Mouse (Mus musculus): ENCODE measurements around the gene Sycn. TPM values are rescaled to one million over a fixed set of nuclear protein-coding genes. Genes with fewer than 3 reads are reported as not detected.

The Sycn gene
- polyA plus RNA-seq (2014; fragmentation: Illumina TruSeq; extraction: RNeasy Lipid Tissue Mini Kit (QIAGEN cat#74804); ENCODE audit: low read depth, low replicate concordance), result not detected

DNA sequence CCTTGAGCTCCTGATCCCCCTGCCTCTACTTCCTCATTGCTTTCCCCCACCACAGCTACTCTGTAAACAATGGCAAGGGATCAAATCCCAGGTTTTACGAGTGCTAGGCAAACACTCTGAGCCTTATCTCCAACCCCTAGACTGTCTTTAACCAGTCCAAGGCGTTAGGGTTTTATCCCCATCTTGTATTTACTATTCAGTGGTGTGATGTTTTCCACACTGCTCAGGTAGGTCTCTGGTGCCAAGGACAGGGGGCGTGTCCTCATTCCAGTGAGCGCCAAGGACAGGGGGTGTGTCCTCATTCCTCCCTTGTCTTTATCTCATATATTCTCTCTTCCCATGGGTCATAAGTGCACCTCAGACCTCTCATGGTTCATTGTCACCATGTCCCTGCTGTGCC lies at the start of gene Sycn:
Sycn (plus strand) TSS at position 360 of the 400 bp plus-strand sequence.

DNA sequence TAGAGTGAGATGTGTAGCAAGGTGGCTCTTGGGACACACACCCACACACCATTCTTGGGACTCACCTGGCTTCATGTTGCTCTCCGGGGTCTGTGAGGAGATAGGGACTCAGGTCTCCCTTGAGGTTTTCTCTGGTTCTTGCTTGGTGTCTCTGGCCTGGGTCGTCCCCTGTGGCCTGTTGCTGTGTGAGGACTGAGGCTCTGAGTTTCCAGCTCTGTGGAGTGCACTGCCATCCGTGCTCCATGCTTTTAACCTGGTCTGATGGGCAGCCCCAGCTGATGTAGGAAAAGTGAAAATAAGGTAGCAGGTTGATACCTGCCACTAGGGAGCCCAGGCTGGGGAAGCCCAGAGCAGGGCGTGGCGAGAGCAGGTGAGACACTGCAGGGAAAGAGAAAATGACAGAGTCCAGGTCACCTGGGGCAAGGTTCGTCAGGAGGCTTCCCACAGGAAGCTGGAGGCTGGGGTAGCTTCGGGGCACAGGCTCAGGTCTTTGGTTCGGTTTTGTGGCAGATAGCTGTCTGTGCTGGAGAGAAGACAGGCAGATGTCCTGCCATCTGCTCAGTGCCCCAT lies 30.2 kb upstream of the Sycn start, which contains the start of gene Ifnl2:
Ifnl2 (minus strand) TSS at position 51 of the 570 bp plus-strand sequence.

DNA sequence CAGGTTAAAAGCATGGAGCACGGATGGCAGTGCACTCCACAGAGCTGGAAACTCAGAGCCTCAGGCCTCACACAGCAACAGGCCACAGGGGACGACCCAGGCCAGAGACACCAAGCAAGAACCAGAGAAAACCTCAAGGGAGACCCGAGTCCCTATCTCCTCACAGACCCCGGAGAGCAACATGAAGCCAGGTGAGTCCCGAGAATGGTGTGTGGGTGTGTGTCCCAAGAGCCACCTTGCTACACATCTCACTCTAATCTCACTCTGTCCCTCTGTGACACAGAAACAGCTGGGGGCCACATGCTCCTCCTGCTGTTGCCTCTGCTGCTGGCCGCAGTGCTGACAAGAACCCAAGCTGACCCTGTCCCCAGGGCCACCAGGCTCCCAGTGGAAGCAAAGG lies 18.1 kb upstream of the Sycn start, which contains the start of gene Ifnl3:
Ifnl3 (plus strand) TSS at position 301 of the 400 bp plus-strand sequence.

DNA sequence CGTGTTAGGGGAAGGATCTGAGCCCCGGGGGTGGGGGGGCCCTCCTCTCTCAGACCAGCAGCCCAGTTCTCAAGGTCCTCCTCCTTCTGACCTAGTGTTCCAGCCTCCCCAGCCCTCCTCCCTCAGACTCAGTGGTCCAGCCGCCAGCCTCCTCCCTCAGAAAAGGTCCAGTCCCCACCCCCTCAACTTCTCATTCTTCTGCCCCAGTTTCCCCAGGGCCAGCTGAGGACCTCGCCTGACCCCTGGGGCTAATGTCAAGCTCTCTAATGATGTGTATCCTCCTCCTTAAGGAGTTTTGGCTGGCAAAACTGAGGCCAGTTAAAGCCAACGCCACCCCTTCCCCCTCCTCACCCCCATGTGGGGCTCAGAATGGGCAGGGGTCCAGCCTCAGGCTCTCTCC lies 6.5 kb downstream of the Sycn start, which contains the start of gene Nccrp1:
Nccrp1 (minus strand) TSS at position 101 of the 400 bp plus-strand sequence.

Other genes with a start within 250 kb of the Sycn start
- 80.2 TPM for gene Selenov, start 249.7 kb upstream of the Sycn start, polyA plus RNA-seq (2014; fragmentation: Illumina TruSeq; extraction: RNeasy Lipid Tissue Mini Kit (QIAGEN cat#74804); ENCODE audit: low read depth, low replicate concordance)
- 22.7 TPM for gene Dll3, start 238.6 kb upstream of the Sycn start, polyA plus RNA-seq (2014; fragmentation: Illumina TruSeq; extraction: RNeasy Lipid Tissue Mini Kit (QIAGEN cat#74804); ENCODE audit: low read depth, low replicate concordance)
- 3.6 TPM for gene Timm50, start 228.8 kb upstream of the Sycn start, polyA plus RNA-seq (2014; fragmentation: Illumina TruSeq; extraction: RNeasy Lipid Tissue Mini Kit (QIAGEN cat#74804); ENCODE audit: low read depth, low replicate concordance)
- gene Supt5, start 202.1 kb upstream of the Sycn start, polyA plus RNA-seq (2014; fragmentation: Illumina TruSeq; extraction: RNeasy Lipid Tissue Mini Kit (QIAGEN cat#74804); ENCODE audit: low read depth, low replicate concordance), result 65.4 TPM
- gene Rps16, start 190.2 kb upstream of the Sycn start, polyA plus RNA-seq (2014; fragmentation: Illumina TruSeq; extraction: RNeasy Lipid Tissue Mini Kit (QIAGEN cat#74804); ENCODE audit: low read depth, low replicate concordance), result 59.3 TPM
- gene Plekhg2, start 168.3 kb upstream of the Sycn start, polyA plus RNA-seq (2014; fragmentation: Illumina TruSeq; extraction: RNeasy Lipid Tissue Mini Kit (QIAGEN cat#74804); ENCODE audit: low read depth, low replicate concordance), result 3.4 TPM
- 2.6 TPM for gene Zfp36, start 160.6 kb upstream of the Sycn start, polyA plus RNA-seq (2014; fragmentation: Illumina TruSeq; extraction: RNeasy Lipid Tissue Mini Kit (QIAGEN cat#74804); ENCODE audit: low read depth, low replicate concordance)
- gene Med29, start 148.2 kb upstream of the Sycn start, polyA plus RNA-seq (2014; fragmentation: Illumina TruSeq; extraction: RNeasy Lipid Tissue Mini Kit (QIAGEN cat#74804); ENCODE audit: low read depth, low replicate concordance), result 3.9 TPM
- 70.3 TPM for gene Paf1, start 147.9 kb upstream of the Sycn start, polyA plus RNA-seq (2014; fragmentation: Illumina TruSeq; extraction: RNeasy Lipid Tissue Mini Kit (QIAGEN cat#74804); ENCODE audit: low read depth, low replicate concordance)
- 5.2 TPM for gene Gmfg, start 103.4 kb upstream of the Sycn start, polyA plus RNA-seq (2014; fragmentation: Illumina TruSeq; extraction: RNeasy Lipid Tissue Mini Kit (QIAGEN cat#74804); ENCODE audit: low read depth, low replicate concordance)
- gene Lrfn1, start 88.9 kb upstream of the Sycn start, polyA plus RNA-seq (2014; fragmentation: Illumina TruSeq; extraction: RNeasy Lipid Tissue Mini Kit (QIAGEN cat#74804); ENCODE audit: low read depth, low replicate concordance), result not detected
- not detected for gene Ifnl2, start 30.4 kb upstream of the Sycn start, polyA plus RNA-seq (2014; fragmentation: Illumina TruSeq; extraction: RNeasy Lipid Tissue Mini Kit (QIAGEN cat#74804); ENCODE audit: low read depth, low replicate concordance)
- not detected for gene Ifnl3, start 18.0 kb upstream of the Sycn start, polyA plus RNA-seq (2014; fragmentation: Illumina TruSeq; extraction: RNeasy Lipid Tissue Mini Kit (QIAGEN cat#74804); ENCODE audit: low read depth, low replicate concordance)
- not detected for gene Nccrp1, start 6.4 kb downstream of the Sycn start, polyA plus RNA-seq (2014; fragmentation: Illumina TruSeq; extraction: RNeasy Lipid Tissue Mini Kit (QIAGEN cat#74804); ENCODE audit: low read depth, low replicate concordance)
- gene Samd4b, start 57.3 kb downstream of the Sycn start, polyA plus RNA-seq (2014; fragmentation: Illumina TruSeq; extraction: RNeasy Lipid Tissue Mini Kit (QIAGEN cat#74804); ENCODE audit: low read depth, low replicate concordance), result 18.7 TPM
- 1.6 TPM for gene Pak4, start 57.3 kb downstream of the Sycn start, polyA plus RNA-seq (2014; fragmentation: Illumina TruSeq; extraction: RNeasy Lipid Tissue Mini Kit (QIAGEN cat#74804); ENCODE audit: low read depth, low replicate concordance)
- 0.17 TPM for gene Acp7, start 90.4 kb downstream of the Sycn start, polyA plus RNA-seq (2014; fragmentation: Illumina TruSeq; extraction: RNeasy Lipid Tissue Mini Kit (QIAGEN cat#74804); ENCODE audit: low read depth, low replicate concordance)
- gene Fbxo27, start 152.0 kb downstream of the Sycn start, polyA plus RNA-seq (2014; fragmentation: Illumina TruSeq; extraction: RNeasy Lipid Tissue Mini Kit (QIAGEN cat#74804); ENCODE audit: low read depth, low replicate concordance), result 2.9 TPM
- 3.1 TPM for gene Fbxo17, start 175.9 kb downstream of the Sycn start, polyA plus RNA-seq (2014; fragmentation: Illumina TruSeq; extraction: RNeasy Lipid Tissue Mini Kit (QIAGEN cat#74804); ENCODE audit: low read depth, low replicate concordance)
- 15.1 TPM for gene Mrps12, start 200.9 kb downstream of the Sycn start, polyA plus RNA-seq (2014; fragmentation: Illumina TruSeq; extraction: RNeasy Lipid Tissue Mini Kit (QIAGEN cat#74804); ENCODE audit: low read depth, low replicate concordance)
- gene Sars2, start 201.1 kb downstream of the Sycn start, polyA plus RNA-seq (2014; fragmentation: Illumina TruSeq; extraction: RNeasy Lipid Tissue Mini Kit (QIAGEN cat#74804); ENCODE audit: low read depth, low replicate concordance), result 0.18 TPM
- not detected for gene Ccer2, start 215.3 kb downstream of the Sycn start, polyA plus RNA-seq (2014; fragmentation: Illumina TruSeq; extraction: RNeasy Lipid Tissue Mini Kit (QIAGEN cat#74804); ENCODE audit: low read depth, low replicate concordance)
- gene Sirt2, start 225.8 kb downstream of the Sycn start, polyA plus RNA-seq (2014; fragmentation: Illumina TruSeq; extraction: RNeasy Lipid Tissue Mini Kit (QIAGEN cat#74804); ENCODE audit: low read depth, low replicate concordance), result 29.9 TPM
- gene Nfkbib, start 226.6 kb downstream of the Sycn start, polyA plus RNA-seq (2014; fragmentation: Illumina TruSeq; extraction: RNeasy Lipid Tissue Mini Kit (QIAGEN cat#74804); ENCODE audit: low read depth, low replicate concordance), result 2.9 TPM
- 0.66 TPM for gene Rinl, start 248.1 kb downstream of the Sycn start, polyA plus RNA-seq (2014; fragmentation: Illumina TruSeq; extraction: RNeasy Lipid Tissue Mini Kit (QIAGEN cat#74804); ENCODE audit: low read depth, low replicate concordance)

Data from testis, adult 10 weeks (tissue).